Mouse (Mus musculus) bone marrow macrophage, adult 2 months (primary cell): ENCODE results near the gene Grid1. TPM values are rescaled to one million over a fixed set of nuclear protein-coding genes. Genes with fewer than 3 reads are reported as not detected.

Experiments
- H3K27ac ChIP-seq: 2 replicates; pipeline ENCODE4 v1.5.1; 2012; ENCODE audit warnings: low read depth, low read length; ENCODE audit not compliant: insufficient read depth
- H3K4me1 ChIP-seq: 2 replicates; pipeline ENCODE4 v1.6.1; 2012; ENCODE audit warnings: low read length; ENCODE audit not compliant: control insufficient read depth, insufficient read depth
- H3K4me3 ChIP-seq: 2 replicates; pipeline ENCODE4 v1.5.1; 2012; ENCODE audit warnings: mild to moderate bottlenecking, low read length, moderate library complexity; ENCODE audit not compliant: insufficient read depth
- CTCF ChIP-seq: IDR thresholded peaks from 2 replicates; pipeline ENCODE4 v1.5.1; 2012; ENCODE audit warnings: low read depth, mild to moderate bottlenecking, low read length, moderate library complexity
- POLR2A ChIP-seq: IDR thresholded peaks from 2 replicates; pipeline ENCODE4 v1.6.1; 2012; ENCODE audit warnings: mild to moderate bottlenecking, low read depth, low read length, borderline replicate concordance
- polyA plus RNA-seq: library from polyadenylated mRNA; stranded (reverse); fragments of >200 nt; gene quantifications from 2 replicates; pipeline ENCODE4 v1.2.4, GENCODE M21; 2012; ENCODE audit not compliant: missing spikeins, insufficient read depth, insufficient read length

Gene Grid1
- polyA plus RNA-seq, 1 experiment, result not detected

DNA sequence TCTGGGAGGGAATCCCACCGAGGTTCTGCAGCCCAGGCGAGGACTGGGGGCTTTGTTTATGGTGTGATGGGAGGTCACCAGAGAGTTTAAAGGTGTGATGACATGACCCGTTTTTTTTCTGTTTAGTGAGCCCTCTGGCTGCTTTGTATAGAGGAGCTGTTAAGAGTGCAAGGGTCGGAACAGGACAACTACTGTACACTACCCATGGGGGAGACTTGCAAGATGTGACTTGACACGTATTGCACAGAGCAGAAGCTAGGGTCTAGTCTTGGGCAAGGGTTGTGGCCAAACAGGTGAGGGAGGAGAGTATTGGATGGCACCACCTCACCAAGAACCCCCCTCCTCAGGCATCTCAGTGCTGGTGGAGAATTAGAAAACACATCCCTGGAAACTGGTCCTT, 224.4 kb downstream of the Grid1 start:
- Histone ChIP-seq H3K27ac (no peak overlapping the region), H3K4me3 (no peak overlapping the region), H3K4me1 (no peaks in the 10 kb centered on the region)
- no peak for TF ChIP-seq CTCF
- TF ChIP-seq POLR2A, result no peak

DNA sequence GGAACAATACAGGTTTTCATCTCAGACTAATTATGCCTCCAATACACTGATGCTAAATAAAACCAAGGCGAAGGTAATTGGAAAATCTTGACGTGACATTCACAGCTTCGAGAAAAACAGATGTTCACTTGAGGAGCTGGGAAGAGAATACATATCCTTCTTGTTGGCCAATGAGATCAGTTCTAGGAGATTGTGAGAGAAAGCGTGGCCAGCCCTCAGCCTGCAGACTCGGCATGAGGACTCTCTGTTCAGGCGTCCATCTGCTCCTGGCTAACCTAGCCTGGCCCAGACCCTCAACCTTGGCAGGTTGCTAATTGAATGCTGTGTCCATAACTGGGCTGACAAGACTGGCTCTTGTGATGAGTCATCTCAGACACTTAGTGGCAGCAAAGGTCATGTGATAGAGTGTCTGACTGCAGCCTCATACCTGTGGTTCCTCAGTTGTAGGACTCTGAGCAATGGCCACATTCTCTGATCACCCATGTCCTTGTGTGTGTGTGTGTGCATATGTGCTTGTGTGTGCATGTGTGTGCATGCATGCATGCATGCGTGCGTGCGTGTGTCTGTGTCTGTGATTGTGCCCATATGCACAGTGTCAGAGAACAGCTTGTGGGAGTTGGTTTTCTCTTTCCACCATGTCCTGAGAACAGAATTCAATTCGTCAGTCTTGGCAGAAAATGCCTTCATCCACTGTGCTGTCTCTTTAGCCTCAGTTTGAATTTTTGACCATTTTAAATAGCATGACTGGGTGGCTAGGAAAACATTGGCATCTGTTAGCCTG, 225.2 kb downstream of the Grid1 start:
- TF ChIP-seq POLR2A, result no peak
- TF ChIP-seq CTCF, result no peak
- Histone ChIP-seq H3K4me1 (no peaks in the 10 kb centered on the region), H3K27ac (no peak overlapping the region), H3K4me3 (no peak overlapping the region)

DNA sequence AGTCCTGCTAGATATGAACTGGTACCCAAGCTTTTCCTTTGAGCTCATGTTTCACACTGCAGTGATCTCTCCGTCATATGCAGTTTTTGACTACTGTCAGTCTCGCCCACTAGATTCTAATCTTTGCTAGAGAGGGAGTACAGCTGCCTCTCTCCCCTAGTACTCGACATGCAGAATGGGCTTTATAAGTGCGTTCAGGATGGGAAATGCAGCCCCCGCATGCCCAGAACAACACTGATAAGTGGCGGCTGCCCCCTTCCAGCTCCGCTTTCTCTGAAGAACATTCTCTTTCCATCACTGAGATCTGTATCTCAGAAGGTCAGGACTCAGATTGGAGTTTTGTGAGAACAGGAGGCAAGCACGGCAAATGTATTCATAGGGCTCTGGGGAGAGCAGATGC, 229.3 kb downstream of the Grid1 start:
- no peaks in the 10 kb centered on the region for H3K4me1 ChIP-seq
- no peak overlapping the region for H3K4me3 ChIP-seq
- no peak overlapping the region for H3K27ac ChIP-seq
- TF ChIP-seq POLR2A, result no peak
- no peak for TF ChIP-seq CTCF

DNA sequence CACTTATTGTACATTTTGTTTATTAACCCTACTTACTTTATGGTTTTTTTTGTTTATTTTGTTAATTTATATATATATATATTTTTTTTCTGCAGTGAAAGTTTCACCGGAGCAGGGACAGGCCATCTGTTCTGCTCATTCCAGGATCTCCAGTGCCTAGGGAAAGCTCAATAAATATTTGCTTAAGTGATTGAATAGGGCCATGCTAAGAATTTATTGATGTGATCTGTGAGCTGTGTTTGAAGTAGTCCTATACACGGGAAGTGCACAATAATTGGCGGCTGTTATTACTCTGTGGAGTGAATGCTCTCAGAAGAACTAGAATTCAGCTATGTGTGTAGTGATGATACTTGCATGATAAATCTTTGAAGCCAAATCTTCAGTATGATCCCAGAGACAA, 234.2 kb downstream of the Grid1 start:
- H3K27ac ChIP-seq, result no peak overlapping the region
- TF ChIP-seq POLR2A, result no peak
- TF ChIP-seq CTCF, result no peak
- H3K4me1 ChIP-seq, result no peaks in the 10 kb centered on the region
- no peak overlapping the region for H3K4me3 ChIP-seq

DNA sequence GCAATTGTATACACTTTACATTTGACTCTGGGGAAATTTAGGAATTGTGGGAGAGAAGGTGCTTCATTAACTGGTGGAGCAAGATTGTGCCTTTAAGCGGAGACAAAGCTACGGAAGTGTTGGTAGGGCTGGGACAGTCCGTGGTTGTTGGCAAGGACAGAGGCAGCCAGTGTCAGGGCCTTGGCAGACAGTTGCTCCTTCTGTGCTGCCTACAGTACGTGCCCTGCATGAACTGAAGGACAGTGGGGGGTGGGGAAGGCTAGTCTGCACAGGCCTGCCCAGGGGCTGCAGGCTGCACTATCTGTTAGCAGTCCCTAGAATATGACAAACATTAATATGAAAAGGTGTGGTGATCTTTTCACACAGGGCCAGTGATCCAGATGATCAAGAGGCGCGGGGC, 254.7 kb downstream of the Grid1 start:
- TF ChIP-seq POLR2A (no peak), CTCF (no peak)
- no peak overlapping the region for H3K4me3 ChIP-seq
- no peaks in the 10 kb centered on the region for H3K4me1 ChIP-seq

DNA sequence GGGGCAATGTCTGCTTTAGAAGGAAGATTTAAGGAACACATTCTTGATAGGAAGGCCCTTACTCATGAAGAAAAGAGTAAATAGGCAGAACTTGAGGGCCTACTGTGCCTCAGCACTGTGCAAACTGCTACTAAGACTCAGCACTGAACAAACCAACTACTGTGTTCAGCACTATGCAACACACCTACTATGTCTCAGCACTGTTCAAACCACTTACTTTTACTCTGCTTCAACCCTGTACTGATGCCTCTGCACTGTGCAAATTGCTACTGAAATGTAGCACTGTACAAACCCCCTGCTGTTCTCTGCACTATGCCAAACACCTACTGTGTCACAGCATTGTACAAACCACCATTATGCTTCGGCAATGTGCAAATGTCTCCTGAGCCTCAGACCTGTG, 260.0 kb downstream of the Grid1 start:
- Histone ChIP-seq H3K27ac (no peak overlapping the region), H3K4me1 (no peaks in the 10 kb centered on the region), H3K4me3 (no peak overlapping the region)
- TF ChIP-seq CTCF (no peak), POLR2A (no peak)

More for the DNA sequence above, 254.7 kb downstream of the Grid1 start:
- no peak overlapping the region for H3K27ac ChIP-seq

DNA sequence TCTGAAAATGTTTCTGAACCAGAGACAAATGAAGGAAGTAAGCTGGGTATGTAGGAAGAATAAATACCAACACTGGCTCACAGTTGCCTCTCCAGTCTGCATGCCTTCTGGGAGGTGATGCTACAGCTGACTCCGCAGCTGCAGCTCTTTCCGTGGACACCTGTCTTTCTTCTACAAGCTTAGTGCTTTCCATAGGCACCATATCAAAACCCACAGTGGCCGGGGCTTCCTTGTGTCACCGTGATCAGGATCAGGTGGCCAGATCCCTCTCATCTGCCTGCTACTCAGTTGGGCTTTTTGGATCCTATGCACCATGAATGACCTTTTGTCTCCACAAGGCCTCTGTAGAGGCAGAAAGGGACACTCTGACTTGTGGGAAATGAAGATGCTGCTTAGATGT, 272.7 kb downstream of the Grid1 start:
- Histone ChIP-seq H3K4me3 (no peak overlapping the region), H3K27ac (no peak overlapping the region), H3K4me1 (no peaks in the 10 kb centered on the region)
- TF ChIP-seq POLR2A (no peak), CTCF (no peak)

DNA sequence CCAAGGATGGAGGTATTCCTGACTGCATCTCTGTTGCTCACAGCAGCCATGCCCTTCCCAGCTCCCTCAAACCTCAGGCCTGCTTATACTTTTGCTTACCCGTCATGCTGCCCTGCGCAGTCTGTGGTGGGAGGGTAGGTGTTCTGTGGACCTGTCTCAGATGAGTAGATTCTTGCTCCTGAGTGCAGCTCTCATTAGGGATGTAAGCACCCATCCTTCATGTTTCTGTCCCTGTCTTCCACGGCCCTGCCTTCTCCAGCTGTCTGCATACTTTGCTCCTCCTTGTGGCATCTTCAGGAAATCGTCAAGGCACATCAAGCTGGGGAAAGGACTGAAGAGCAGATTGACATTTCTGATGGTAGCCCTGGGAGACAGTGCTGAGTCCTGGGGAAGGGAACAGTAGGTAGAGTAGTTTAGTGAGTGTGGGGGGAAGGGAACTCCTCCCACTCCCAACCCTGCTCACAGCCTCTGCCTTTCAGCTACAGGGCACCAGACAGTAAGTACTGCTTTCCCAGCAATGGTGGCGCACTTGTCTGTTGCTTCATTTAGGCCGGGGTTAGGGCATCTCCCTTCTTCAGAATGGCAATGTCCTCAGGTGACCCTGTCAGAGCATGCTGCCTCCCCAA, 273.8 kb downstream of the Grid1 start:
- Histone ChIP-seq H3K4me3 (no peak overlapping the region), H3K4me1 (no peaks in the 10 kb centered on the region), H3K27ac (no peak overlapping the region)
- TF ChIP-seq CTCF (no peak), POLR2A (no peak)

DNA sequence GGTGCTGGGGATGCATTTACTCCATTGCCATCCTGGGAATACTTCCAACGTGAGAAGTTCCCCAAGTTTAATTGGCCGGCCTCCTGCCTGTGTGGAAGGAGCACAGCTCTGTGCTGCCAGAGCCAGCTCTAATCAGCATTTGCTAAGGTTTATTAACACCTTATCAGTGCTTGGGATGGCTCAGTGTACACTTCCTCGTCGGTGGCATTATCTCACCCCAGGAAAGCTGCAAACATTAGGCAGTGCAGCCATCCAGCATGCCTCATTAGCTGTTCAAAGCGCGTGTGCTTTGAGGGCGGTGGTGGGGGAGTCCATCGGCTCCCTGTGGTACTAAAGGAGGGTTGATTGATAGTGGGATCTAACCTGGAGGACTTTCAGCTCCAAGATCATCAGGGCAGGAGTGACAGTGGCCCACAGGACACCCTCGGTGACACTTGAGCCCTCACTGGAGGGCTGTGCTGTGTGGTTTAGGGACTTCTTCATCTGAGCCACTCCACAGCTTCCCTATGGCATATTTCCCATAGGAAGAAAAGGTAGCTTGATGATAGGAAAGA, 275.7 kb downstream of the Grid1 start:
- Histone ChIP-seq H3K27ac (no peak overlapping the region), H3K4me1 (no peaks in the 10 kb centered on the region), H3K4me3 (no peak overlapping the region)
- TF ChIP-seq POLR2A (no peak), CTCF (no peak)

DNA sequence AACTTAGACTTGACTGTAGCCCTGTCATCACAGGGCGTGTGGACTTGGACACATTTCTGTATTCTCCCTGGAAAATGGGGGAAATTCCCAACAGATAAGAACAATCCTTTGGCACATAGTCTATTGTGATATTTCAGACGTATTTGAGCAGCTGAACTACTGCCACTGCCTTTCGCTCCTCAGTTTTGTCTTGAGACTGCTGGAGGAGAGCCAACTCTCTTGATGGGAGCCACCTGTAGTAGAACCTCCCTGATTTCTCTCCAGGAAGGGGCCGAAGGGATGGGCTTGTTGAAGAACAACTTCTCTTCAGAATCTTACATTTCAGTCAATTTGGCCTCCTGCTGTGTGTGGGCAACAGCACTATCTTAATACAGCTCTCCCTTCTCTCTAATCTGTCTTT, 276.2 kb downstream of the Grid1 start:
- TF ChIP-seq CTCF (no peak), POLR2A (no peak)
- Histone ChIP-seq H3K27ac (no peak overlapping the region), H3K4me3 (no peak overlapping the region)

More for the DNA sequence above, 276.2 kb downstream of the Grid1 start:
- H3K4me1 ChIP-seq, result no peaks in the 10 kb centered on the region
